Mouse (Mus musculus) olfactory bulb, adult 2 months (tissue): ENCODE results near the gene Bfar.

Source experiments
- CTCF ChIP-seq: fragments of 200-500 bp; IDR thresholded peaks from 2 replicates; pipeline ENCODE4 v1.5.1; 2012; ENCODE audit warnings: low read depth, mild to moderate bottlenecking, low read length, moderate library complexity; ENCODE audit not compliant: insufficient read depth
- POLR2A ChIP-seq: fragments of 200-500 bp; IDR thresholded peaks from 2 replicates; pipeline ENCODE4 v1.6.1; 2012; ENCODE audit warnings: mild to moderate bottlenecking, low read depth, low read length, moderate library complexity; ENCODE audit not compliant: insufficient read depth

DNA sequence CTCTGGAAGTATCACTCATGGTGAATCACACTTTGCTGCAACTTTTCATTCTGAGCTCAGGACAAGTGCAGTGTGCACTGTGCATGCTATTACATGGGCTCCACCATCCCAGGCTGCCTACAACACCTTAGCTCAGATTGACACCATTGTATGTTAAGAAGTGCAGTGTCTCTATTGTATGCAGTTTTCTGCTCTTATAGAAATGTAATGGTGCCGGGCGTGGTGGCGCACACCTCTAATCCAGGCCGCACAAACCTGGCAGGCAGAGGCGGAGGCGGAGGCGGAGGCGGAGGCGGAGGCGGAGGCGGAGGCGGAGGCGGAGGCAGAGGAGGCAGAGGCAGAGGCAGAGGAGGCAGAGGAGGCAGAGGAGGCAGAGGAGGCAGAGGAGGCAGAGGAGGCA lies 79.0 kb downstream of the Bfar start:
- no peak for TF ChIP-seq CTCF
- no peak for TF ChIP-seq POLR2A
